Mouse (Mus musculus): ENCODE results near the gene Pwp2. TPM values are rescaled to one million over a fixed set of nuclear protein-coding genes. Genes with fewer than 3 reads are reported as not detected.

Pwp2 gene
- polyA plus RNA-seq, 1 experiment from 2014 or later, result 4.2 TPM

GRCm38 (mm10) chr10:78182321-78182720 lies 2.6 kb downstream of the Pwp2 start:
- TF ChIP-seq CTCF (IDR thresholded peaks at IDR 0.05; ENCODE audit: low read depth), result no peak
- no peak overlapping the region for H3K27ac ChIP-seq (ENCODE audit: low read depth, low read length)
- no peak overlapping the region for H3K4me3 ChIP-seq (ENCODE audit: low read depth, low read length)
- H3K4me2 ChIP-seq (replicated peaks; ENCODE audit: low read depth), result no peak overlapping the region
- H3K9me3 ChIP-seq (ENCODE audit: control insufficient read depth), result no peaks in the 10 kb centered on the region
- ATAC-seq, result no peak
- no peak overlapping the region for H3K9ac ChIP-seq (ENCODE audit: low read depth, low read length)
- no peaks in the 10 kb centered on the region for H3K27me3 ChIP-seq (replicated peaks; ENCODE audit: control insufficient read depth, insufficient read depth, low read length)
- 89% methylated on average over 17 of the region's 17 CpGs for WGBS
- peaks cover 56% of the 10 kb centered on the region for H3K36me3 ChIP-seq (ENCODE audit: control insufficient read depth, insufficient read depth)
- peaks cover 4% of the 10 kb centered on the region for H3K4me1 ChIP-seq (replicated peaks; ENCODE audit: control insufficient read depth, insufficient read depth, low read length)

DNA sequence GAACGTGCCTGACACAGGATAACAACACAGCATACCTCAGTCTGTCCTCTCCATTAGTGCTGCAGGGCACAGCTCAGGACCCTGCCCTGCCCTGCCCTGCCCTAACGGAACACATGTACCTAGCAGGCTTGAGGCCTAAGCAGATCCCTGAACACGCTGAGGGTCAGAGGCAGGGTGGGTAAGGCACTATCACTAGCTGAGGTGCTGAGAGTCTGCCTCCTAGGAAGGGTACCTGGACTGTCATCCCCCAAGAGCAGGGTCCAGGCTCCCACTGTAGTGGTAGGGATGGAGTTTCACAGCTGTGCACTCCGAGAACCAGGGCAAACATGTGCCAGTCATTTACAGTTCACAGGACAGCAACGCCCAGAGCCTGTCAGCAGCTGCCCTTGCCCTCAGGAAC lies 10.5 kb downstream of the Pwp2 start:
- TF ChIP-seq CTCF (IDR thresholded peaks at IDR 0.05; ENCODE audit: low read depth), result no peak
- H3K9ac ChIP-seq (ENCODE audit: low read depth, low read length), result no peak overlapping the region
- H3K27me3 ChIP-seq (replicated peaks; ENCODE audit: control insufficient read depth, insufficient read depth, low read length), result no peaks in the 10 kb centered on the region
- no peak overlapping the region for H3K4me3 ChIP-seq (ENCODE audit: low read depth, low read length)
- H3K27ac ChIP-seq (ENCODE audit: low read depth, low read length), result no peak overlapping the region
- 92% methylated on average over 5 of the region's 5 CpGs for WGBS
- no peaks in the 10 kb centered on the region for H3K4me1 ChIP-seq (replicated peaks; ENCODE audit: control insufficient read depth, insufficient read depth, low read length)
- no peak for ATAC-seq
- H3K4me2 ChIP-seq (replicated peaks; ENCODE audit: low read depth), result no peak overlapping the region
- H3K36me3 ChIP-seq (ENCODE audit: control insufficient read depth, insufficient read depth), result peaks cover 85% of the 10 kb centered on the region
- H3K9me3 ChIP-seq (ENCODE audit: control insufficient read depth), result no peaks in the 10 kb centered on the region

- H3K9ac ChIP-seq (ENCODE audit: low read depth, low read length), result no peak overlapping the region
- ATAC-seq, result no peak
- H3K27me3 ChIP-seq (replicated peaks; ENCODE audit: control insufficient read depth, insufficient read depth, low read length), result no peaks in the 10 kb centered on the region
- no peak for TF ChIP-seq CTCF (IDR thresholded peaks at IDR 0.05; ENCODE audit: low read depth)
- H3K4me3 ChIP-seq (ENCODE audit: low read depth, low read length), result no peak overlapping the region
- H3K36me3 ChIP-seq (ENCODE audit: control insufficient read depth, insufficient read depth), result peaks cover 67% of the 10 kb centered on the region
- H3K27ac ChIP-seq (ENCODE audit: low read depth, low read length), result no peak overlapping the region
- 93% methylated on average over 9 of the region's 9 CpGs for WGBS
- H3K9me3 ChIP-seq (ENCODE audit: control insufficient read depth), result no peaks in the 10 kb centered on the region
- H3K4me2 ChIP-seq (replicated peaks; ENCODE audit: low read depth), result no peak overlapping the region
- H3K4me1 ChIP-seq (replicated peaks; ENCODE audit: control insufficient read depth, insufficient read depth, low read length), result 0 out of 2 replicates have a peak, but pooled peaks cover 6% of the 10 kb centered on the region
Measured at GRCm38 (mm10) chr10:78171581-78171980, 13.4 kb downstream of the Pwp2 start.

DNA sequence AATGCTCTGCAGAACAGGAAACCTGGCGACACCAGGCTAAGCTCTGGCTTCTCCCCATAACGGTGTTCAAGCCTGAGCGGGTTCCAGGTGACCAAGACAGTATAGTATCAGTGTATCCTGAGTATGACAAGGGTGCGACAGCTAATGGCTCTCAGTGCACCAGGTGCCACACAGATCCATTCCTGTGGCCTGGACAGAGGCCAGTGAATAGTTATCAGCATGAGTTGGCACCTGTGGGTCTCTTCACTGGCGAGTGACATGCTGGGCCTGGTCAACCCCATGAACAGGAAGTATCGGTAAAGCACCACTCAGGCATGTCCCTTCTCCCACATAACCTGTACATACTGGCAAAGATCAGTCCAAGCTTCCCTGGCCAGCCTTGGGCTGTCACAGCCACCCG lies 13.9 kb downstream of the Pwp2 start:
- WGBS, result 96% methylated on average over 7 of the region's 7 CpGs
- H3K4me2 ChIP-seq (replicated peaks; ENCODE audit: low read depth), result no peak overlapping the region
- peaks cover 67% of the 10 kb centered on the region for H3K36me3 ChIP-seq (ENCODE audit: control insufficient read depth, insufficient read depth)

DNA sequence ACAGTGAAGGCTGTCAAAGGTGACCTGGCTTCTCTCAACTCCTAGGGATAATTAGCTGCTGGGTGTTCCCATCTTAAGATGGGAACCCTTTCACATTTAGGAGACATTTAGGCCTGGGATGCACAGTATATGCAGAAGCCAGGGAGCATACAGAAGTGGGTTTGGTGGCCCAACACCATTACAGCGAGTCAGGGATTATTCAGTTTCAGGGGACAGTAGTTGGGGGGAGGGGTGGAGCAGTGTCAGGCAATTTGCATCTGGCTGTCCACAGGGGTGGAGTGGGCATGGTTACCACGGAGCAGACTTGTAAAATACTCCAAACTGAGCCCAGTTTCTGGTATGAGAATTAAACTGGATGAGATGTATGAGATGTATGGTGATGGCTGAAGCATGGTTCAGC lies 14.5 kb downstream of the Pwp2 start:
- no peak overlapping the region; the same call in 1 of the 2 replicates for H3K4me3 ChIP-seq (ENCODE audit: low read depth, low read length)
- H3K4me1 ChIP-seq (replicated peaks; ENCODE audit: control insufficient read depth, insufficient read depth, low read length), result 0 out of 2 replicates have a peak, but pooled peaks cover 6% of the 10 kb centered on the region
- no peaks in the 10 kb centered on the region for H3K27me3 ChIP-seq (replicated peaks; ENCODE audit: control insufficient read depth, insufficient read depth, low read length)
- WGBS, result 56% methylated on average over 2 of the region's 2 CpGs
- H3K9me3 ChIP-seq (ENCODE audit: control insufficient read depth), result no peaks in the 10 kb centered on the region
- no peak overlapping the region for H3K27ac ChIP-seq (ENCODE audit: low read depth, low read length)
- H3K9ac ChIP-seq (ENCODE audit: low read depth, low read length), result no peak overlapping the region
- no peak for TF ChIP-seq CTCF (IDR thresholded peaks at IDR 0.05; ENCODE audit: low read depth)
- H3K36me3 ChIP-seq (ENCODE audit: control insufficient read depth, insufficient read depth), result peaks cover 67% of the 10 kb centered on the region
- ATAC-seq, result no peak
- H3K4me2 ChIP-seq (replicated peaks; ENCODE audit: low read depth), result peak overlapping the region; percentile 98

More for the DNA sequence above, 13.9 kb downstream of the Pwp2 start:
- Histone ChIP-seq H3K9me3 (ENCODE audit: control insufficient read depth) (no peaks in the 10 kb centered on the region), H3K9ac (ENCODE audit: low read depth, low read length) (no peak overlapping the region), H3K4me1 (replicated peaks; ENCODE audit: control insufficient read depth, insufficient read depth, low read length) (0 out of 2 replicates have a peak, but pooled peaks cover 6% of the 10 kb centered on the region), H3K27ac (ENCODE audit: low read depth, low read length) (no peak overlapping the region; the same call in 1 of the 2 replicates), H3K4me3 (ENCODE audit: low read depth, low read length) (no peak overlapping the region), H3K27me3 (replicated peaks; ENCODE audit: control insufficient read depth, insufficient read depth, low read length) (no peaks in the 10 kb centered on the region)
- ATAC-seq, result no peak
- TF ChIP-seq CTCF (IDR thresholded peaks at IDR 0.05; ENCODE audit: low read depth), result no peak

- no peaks in the 10 kb centered on the region for H3K9me3 ChIP-seq (ENCODE audit: control insufficient read depth)
- H3K4me3 ChIP-seq (ENCODE audit: low read depth, low read length), result peak within 1 kb of the TSS; percentile 68
- peak within 1 kb of the TSS; percentile 98 for H3K4me2 ChIP-seq (replicated peaks; ENCODE audit: low read depth)
- WGBS, result under 1% methylated on average over 50 of the region's 50 CpGs
- peaks cover 68% of the 10 kb centered on the region for H3K36me3 ChIP-seq (ENCODE audit: control insufficient read depth, insufficient read depth)
- peak within 1 kb of the TSS; percentile 36; the same call in 1 of the 2 replicates for H3K27ac ChIP-seq (ENCODE audit: low read depth, low read length)
- 0 out of 2 replicates have a peak, but pooled peaks cover 6% of the 10 kb centered on the region for H3K4me1 ChIP-seq (replicated peaks; ENCODE audit: control insufficient read depth, insufficient read depth, low read length)
- no peak for TF ChIP-seq CTCF (IDR thresholded peaks at IDR 0.05; ENCODE audit: low read depth)
- H3K9ac ChIP-seq (ENCODE audit: low read depth, low read length), result peak within 1 kb of the TSS; percentile 71
- ATAC-seq, result peak; percentile 97
- H3K27me3 ChIP-seq (replicated peaks; ENCODE audit: control insufficient read depth, insufficient read depth, low read length), result no peaks in the 10 kb centered on the region
Measured at GRCm38 (mm10) chr10:78169281-78170042, 15.5 kb downstream of the Pwp2 start, which contains the start of gene D10Jhu81e. Gene D10Jhu81e (minus strand): TSS chr10:78169782.
